Mouse (Mus musculus) stomach, embryonic 15.5 days (tissue): ENCODE data around the gene Eif2ak3. TPM values are rescaled to one million over a fixed set of nuclear protein-coding genes. Genes with fewer than 3 reads are reported as not detected.

Experiments used
- ATAC-seq: fragments of 200-750 bp; cut with Nextera tagmentation; 2 replicates; pipeline ENCODE4 v1.8.0; 2017; ENCODE audit warnings: low read depth, moderate number of reproducible peaks, moderate TSS enrichment; ENCODE audit not compliant: insufficient read depth, low FRiP score
- H3K27ac ChIP-seq: fragments of 300-500 bp; sonication (generic); 2 replicates; pipeline ENCODE4 v1.5.1; 2015; ENCODE audit warnings: mild to moderate bottlenecking, inconsistent platforms
- H3K27me3 ChIP-seq: fragments of 300-500 bp; sonication (generic); replicated peaks from 2 replicates; pipeline ENCODE4 v1.6.1; 2015; ENCODE audit warnings: inconsistent platforms
- H3K36me3 ChIP-seq: fragments of 300-500 bp; sonication (generic); 2 replicates; pipeline ENCODE4 v1.6.1; 2015; ENCODE audit warnings: inconsistent platforms
- H3K4me1 ChIP-seq: fragments of 300-500 bp; sonication (generic); 2 replicates; pipeline ENCODE4 v1.6.1; 2015; ENCODE audit warnings: inconsistent platforms
- H3K4me2 ChIP-seq: fragments of 300-500 bp; sonication (generic); 2 replicates; pipeline ENCODE4 v1.6.1; 2015; ENCODE audit warnings: mild to moderate bottlenecking, inconsistent platforms
- H3K4me3 ChIP-seq: fragments of 300-500 bp; sonication (generic); replicated peaks from 2 replicates; pipeline ENCODE4 v1.5.1; 2015; ENCODE audit warnings: inconsistent platforms
- H3K9ac ChIP-seq: fragments of 300-500 bp; sonication (generic); 2 replicates; pipeline ENCODE4 v1.6.1; 2015; ENCODE audit warnings: inconsistent platforms
- H3K9me3 ChIP-seq: fragments of 300-500 bp; sonication (generic); 2 replicates; pipeline ENCODE4 v1.6.1; 2016; ENCODE audit warnings: inconsistent platforms
- WGBS: fragments of 180-500 bp; shearing (Covaris S2); methylation state at CpG from one replicate; pipeline ENCODE4 v1.1.7; 2015; 5-methylcytosine and 5-hydroxymethylcytosine counted together
- polyA plus RNA-seq: library from polyadenylated mRNA; unstranded; fragments of >200 nt; fragmentation: Nextera tagmentation; extraction: Ambion mirVana; gene quantifications from 2 replicates; pipeline ENCODE4 v1.2.1, GENCODE M21; 2015

Gene Eif2ak3
- 12.5 and 12.7 TPM in 2 replicates for polyA plus RNA-seq

DNA sequence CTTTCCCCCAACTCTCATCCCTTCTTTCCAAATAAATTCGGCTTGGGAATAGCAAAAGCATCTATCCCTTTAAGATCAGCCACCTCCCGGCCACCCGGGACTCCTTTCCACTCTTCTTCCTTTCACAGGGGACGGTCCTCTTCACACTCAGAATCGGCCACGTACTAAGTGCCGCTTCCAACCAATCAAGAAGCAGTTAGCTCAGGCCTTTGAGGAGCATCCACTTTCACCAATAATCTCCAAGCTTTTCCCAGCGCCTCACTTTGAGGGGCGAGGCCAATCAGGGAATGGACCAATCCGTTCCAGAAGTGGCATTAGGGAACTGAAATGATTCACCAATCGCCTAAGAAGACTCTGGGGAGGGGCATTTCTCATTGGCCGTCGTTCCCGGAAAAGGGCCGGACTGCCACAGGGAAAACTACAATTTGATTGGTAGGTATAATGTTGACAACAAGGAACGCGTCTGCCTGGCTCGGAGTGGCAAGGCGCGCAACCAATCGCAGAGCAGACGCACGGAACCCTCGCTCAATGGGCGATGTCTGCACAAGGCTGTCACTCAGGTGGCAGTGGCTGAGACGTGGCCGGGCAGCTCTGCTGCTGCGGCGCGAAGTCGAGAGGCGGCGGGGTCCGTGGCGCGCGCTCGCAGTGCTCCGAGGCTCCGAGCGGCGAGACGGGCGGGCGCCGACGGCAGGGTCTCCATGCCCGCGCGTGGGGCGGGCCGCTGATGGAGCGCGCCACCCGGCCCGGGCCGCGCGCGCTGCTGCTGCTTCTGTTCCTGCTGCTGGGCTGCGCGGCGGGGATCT lies at the start of gene Eif2ak3:
Gene Eif2ak3 (plus strand): TSS at position 514 of the 803 bp plus-strand sequence.
- peak; percentile 97 for ATAC-seq
- peak within 1 kb of the TSS; percentile 92 for H3K27ac ChIP-seq
- no peaks in the 10 kb centered on the region for H3K27me3 ChIP-seq
- peak within 1 kb of the TSS; percentile 86 for H3K4me3 ChIP-seq
- no peaks in the 10 kb centered on the region for H3K9me3 ChIP-seq
- under 1% methylated on average over 63 of the region's 63 CpGs for WGBS
- H3K4me2 ChIP-seq: peak within 1 kb of the TSS; percentile 59
- peak within 1 kb of the TSS; percentile 67 for H3K9ac ChIP-seq
- peaks cover 18% of the 10 kb centered on the region for H3K4me1 ChIP-seq
- no peaks in the 10 kb centered on the region for H3K36me3 ChIP-seq

DNA sequence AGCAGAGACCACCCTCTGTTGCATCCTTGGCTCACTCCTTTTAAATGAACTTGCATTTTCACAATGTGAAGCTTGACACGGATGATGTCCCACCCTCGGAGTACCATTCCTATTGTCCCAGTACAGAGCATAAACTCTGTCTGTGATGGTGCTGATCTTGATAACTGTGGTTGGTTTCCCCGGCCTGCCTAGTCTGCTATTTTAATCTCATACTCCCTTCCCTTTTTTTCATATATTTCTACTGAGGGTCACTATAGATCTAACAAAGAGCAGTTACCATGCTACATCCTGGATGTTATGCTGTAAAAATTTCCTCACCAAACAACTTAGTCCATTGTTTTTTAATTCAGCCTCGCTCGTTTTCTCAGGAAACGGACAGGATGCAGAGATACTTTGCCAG lies 47.4 kb upstream of the Eif2ak3 start:
- no peak for ATAC-seq
- no peak overlapping the region for H3K4me2 ChIP-seq
- H3K27ac ChIP-seq: no peak overlapping the region
- H3K27me3 ChIP-seq: no peaks in the 10 kb centered on the region
- H3K36me3 ChIP-seq: no peaks in the 10 kb centered on the region
- H3K9ac ChIP-seq: no peak overlapping the region
- H3K4me1 ChIP-seq: no peaks in the 10 kb centered on the region
- 71% methylated on average over 6 of the region's 6 CpGs for WGBS
- no peaks in the 10 kb centered on the region for H3K9me3 ChIP-seq
- no peak overlapping the region for H3K4me3 ChIP-seq

DNA sequence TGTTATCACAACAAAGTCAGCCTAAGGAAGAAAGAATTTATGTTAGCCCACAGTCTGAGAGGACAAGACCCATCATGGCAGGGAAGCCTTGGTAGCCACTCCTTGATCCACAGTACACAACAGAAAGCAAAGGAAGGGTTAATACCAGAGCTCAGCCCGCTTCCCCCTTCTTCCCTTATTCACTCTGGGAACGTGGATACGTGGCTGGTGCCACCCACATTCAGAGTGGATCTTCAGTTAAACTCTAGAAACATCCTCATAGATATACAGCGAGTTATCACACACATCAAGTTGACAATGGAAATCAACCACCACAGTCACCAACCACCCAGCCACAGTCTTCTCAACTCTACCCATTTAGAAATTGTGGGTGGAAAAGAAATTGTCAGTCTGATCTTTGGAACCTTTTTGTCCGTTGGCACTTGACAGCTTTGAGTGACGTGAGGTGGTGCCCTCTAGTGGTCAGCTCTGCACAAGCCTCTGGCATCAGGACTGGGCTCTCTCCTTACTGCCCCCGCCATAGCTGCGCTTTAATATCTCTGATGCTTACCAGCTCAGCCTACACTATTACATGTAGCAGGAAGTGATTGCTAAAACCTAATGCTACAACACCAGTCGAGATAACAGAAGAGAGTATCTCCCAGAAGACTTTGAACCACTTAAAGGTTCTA lies 46.6 kb upstream of the Eif2ak3 start:
- H3K4me2 ChIP-seq: no peak overlapping the region
- peak; percentile 71; the same call in 1 of the 2 replicates for ATAC-seq
- no peak overlapping the region for H3K9ac ChIP-seq
- no peaks in the 10 kb centered on the region for H3K4me1 ChIP-seq
- no peak overlapping the region for H3K4me3 ChIP-seq
- H3K36me3 ChIP-seq: no peaks in the 10 kb centered on the region
- H3K27me3 ChIP-seq: no peaks in the 10 kb centered on the region
- H3K9me3 ChIP-seq: no peaks in the 10 kb centered on the region
- H3K27ac ChIP-seq: no peak overlapping the region
- WGBS: 24% methylated on average over 9 of the region's 9 CpGs

DNA sequence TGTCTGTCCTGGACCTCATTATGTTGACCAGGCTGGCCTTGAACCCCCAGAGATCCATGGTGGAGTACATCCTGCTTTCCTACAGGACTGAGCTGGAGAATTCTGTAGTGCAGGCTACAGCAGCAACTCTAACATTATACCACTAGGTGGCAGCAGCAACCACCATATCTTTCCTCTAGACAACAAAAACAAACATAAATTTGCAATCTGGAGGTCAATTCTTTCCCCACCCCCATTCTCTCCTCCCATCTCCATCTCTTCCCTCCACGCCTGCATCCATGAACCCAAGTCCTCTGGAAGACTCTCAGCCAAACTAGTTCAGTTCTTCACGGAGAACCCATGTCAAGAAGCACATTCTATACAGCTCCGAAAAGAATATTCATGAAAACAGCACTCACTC lies 39.7 kb upstream of the Eif2ak3 start:
- H3K9me3 ChIP-seq: no peaks in the 10 kb centered on the region
- 26% methylated on average over 3 of the region's 3 CpGs for WGBS
- no peak; the same call in 1 of the 2 replicates for ATAC-seq

DNA sequence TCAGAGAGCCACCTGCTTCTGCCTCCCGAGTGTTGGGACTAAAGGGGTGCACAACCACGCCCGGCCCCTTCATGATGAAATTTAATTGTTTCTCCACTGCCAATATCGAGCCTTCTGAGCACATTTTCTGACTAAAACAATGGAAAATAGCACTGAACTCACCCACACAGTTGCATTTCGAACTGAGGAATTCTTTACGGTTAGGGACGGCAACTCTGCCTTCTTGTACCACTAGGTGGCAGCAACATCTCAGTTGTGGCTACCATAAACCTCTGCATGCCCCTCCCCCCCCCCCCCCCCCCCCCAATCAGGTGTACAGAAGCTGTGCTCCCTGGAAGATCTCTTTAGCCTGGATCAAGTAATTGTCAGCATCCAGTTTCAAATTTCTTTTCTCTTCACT lies 39.0 kb upstream of the Eif2ak3 start:
- 12% methylated on average over 7 of the region's 7 CpGs for WGBS
- H3K9me3 ChIP-seq: no peaks in the 10 kb centered on the region
- peaks cover 4% of the 10 kb centered on the region for H3K4me1 ChIP-seq
- no peaks in the 10 kb centered on the region for H3K36me3 ChIP-seq
- no peaks in the 10 kb centered on the region for H3K27me3 ChIP-seq
- H3K4me2 ChIP-seq: peak overlapping the region; percentile 51
- H3K27ac ChIP-seq: no peak overlapping the region
- no peak overlapping the region for H3K9ac ChIP-seq
- H3K4me3 ChIP-seq: peak overlapping the region; percentile 11; the same call in 1 of the 2 replicates
- ATAC-seq: 0 out of 2 replicates have a peak, but pooled peaks have one; percentile 42

More for the DNA sequence above, 39.7 kb upstream of the Eif2ak3 start:
- H3K4me2 ChIP-seq: peak overlapping the region; percentile 45
- no peaks in the 10 kb centered on the region for H3K36me3 ChIP-seq
- no peak overlapping the region for H3K27ac ChIP-seq
- no peaks in the 10 kb centered on the region for H3K27me3 ChIP-seq
- H3K9ac ChIP-seq: no peak overlapping the region
- no peak overlapping the region for H3K4me3 ChIP-seq
- peaks cover 4% of the 10 kb centered on the region for H3K4me1 ChIP-seq

DNA sequence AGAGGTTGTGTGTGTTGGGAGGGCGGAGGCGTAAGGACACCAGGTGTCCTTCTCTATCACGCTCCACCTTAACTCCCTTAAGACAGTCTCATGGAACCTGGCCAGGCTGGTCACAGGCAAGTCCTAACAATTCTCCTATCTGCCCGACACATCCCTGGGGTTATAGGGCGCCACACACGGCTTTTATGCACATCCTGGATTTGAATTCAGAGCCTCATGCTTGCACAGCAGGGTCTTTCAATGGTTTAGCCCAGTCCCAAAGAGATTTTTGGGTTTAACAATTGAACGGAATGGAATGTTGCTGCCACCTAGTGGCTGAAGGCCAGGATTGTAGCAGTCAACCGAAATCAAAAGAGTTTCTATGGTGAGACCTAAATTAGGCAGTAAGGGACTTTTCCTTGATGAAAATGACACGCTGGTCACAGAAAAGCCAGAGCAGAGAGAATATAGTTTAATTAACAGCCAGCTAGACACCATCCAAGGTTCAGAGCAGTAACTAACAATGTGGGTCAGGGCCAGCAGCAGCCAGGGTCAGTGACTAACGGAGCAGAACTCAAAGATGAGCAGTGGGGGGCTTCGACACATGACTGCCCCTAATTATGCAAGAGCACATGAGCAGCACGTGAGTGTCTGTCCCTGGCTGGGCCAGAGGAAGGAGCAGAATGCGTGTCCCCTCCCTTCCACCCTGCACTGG lies 38.3 kb upstream of the Eif2ak3 start:
- Histone ChIP-seq H3K4me1 (peaks cover 4% of the 10 kb centered on the region), H3K27ac (no peak overlapping the region), H3K4me2 (peak overlapping the region; percentile 51), H3K9ac (no peak overlapping the region), H3K27me3 (no peaks in the 10 kb centered on the region), H3K36me3 (no peaks in the 10 kb centered on the region), H3K9me3 (no peaks in the 10 kb centered on the region), H3K4me3 (no peak overlapping the region)
- ATAC-seq: peak; percentile 49; the same call in 1 of the 2 replicates
- WGBS: 18% methylated on average over 13 of the region's 13 CpGs

DNA sequence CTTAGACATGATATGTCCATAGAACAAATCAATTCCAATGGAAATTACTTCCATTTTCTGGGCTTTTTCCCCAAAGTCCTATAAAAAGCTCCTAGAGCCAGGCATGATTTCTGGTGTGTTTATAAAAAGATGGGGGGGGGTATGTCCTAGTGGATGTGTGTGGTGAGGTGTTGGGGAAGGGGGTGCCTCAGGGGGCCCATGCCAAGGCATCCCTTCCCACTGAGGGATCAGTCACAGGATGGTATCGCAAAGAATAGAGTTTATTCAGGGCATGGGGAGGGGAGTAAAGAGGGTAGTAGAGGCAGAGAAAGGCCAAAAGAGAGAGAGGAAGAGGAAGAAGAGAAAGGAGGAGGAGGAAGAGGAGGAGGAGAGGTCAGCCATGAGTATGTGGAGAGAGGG lies 37.8 kb upstream of the Eif2ak3 start:
- peaks cover 4% of the 10 kb centered on the region for H3K4me1 ChIP-seq
- H3K4me3 ChIP-seq: no peak overlapping the region
- no peak for ATAC-seq
- H3K4me2 ChIP-seq: no peak overlapping the region
- no peaks in the 10 kb centered on the region for H3K36me3 ChIP-seq
- 64% methylated on average over 1 of the region's 1 CpGs for WGBS
- no peaks in the 10 kb centered on the region for H3K9me3 ChIP-seq
- H3K27ac ChIP-seq: no peak overlapping the region
- H3K9ac ChIP-seq: no peak overlapping the region
- H3K27me3 ChIP-seq: no peaks in the 10 kb centered on the region

DNA sequence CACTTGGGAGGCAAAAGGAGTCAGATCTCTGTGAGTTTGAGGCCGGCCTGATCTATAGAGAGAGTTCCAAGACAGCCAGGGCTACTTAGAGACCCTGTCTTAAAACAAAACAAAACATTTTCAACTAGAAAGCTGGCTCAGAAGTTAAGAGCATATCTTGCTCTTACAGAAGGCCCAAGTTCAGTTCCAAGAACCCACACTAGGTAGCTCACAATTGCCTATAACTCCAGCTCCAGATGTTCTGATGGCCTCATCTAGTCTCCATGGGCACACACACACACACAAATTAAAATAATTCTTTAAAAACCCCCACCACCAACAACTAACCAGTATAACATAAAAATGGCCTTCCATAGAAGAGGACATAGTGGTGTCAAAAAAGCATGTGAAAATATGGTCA lies 33.8 kb upstream of the Eif2ak3 start:
- peaks cover 10% of the 10 kb centered on the region for H3K4me1 ChIP-seq
- no peaks in the 10 kb centered on the region for H3K36me3 ChIP-seq
- no peak overlapping the region for H3K4me3 ChIP-seq
- no peak overlapping the region for H3K9ac ChIP-seq
- no peaks in the 10 kb centered on the region for H3K27me3 ChIP-seq
- WGBS: 82% methylated on average over 1 of the region's 1 CpGs
- H3K4me2 ChIP-seq: no peak overlapping the region
- ATAC-seq: no peak
- H3K27ac ChIP-seq: no peak overlapping the region
- no peaks in the 10 kb centered on the region for H3K9me3 ChIP-seq

DNA sequence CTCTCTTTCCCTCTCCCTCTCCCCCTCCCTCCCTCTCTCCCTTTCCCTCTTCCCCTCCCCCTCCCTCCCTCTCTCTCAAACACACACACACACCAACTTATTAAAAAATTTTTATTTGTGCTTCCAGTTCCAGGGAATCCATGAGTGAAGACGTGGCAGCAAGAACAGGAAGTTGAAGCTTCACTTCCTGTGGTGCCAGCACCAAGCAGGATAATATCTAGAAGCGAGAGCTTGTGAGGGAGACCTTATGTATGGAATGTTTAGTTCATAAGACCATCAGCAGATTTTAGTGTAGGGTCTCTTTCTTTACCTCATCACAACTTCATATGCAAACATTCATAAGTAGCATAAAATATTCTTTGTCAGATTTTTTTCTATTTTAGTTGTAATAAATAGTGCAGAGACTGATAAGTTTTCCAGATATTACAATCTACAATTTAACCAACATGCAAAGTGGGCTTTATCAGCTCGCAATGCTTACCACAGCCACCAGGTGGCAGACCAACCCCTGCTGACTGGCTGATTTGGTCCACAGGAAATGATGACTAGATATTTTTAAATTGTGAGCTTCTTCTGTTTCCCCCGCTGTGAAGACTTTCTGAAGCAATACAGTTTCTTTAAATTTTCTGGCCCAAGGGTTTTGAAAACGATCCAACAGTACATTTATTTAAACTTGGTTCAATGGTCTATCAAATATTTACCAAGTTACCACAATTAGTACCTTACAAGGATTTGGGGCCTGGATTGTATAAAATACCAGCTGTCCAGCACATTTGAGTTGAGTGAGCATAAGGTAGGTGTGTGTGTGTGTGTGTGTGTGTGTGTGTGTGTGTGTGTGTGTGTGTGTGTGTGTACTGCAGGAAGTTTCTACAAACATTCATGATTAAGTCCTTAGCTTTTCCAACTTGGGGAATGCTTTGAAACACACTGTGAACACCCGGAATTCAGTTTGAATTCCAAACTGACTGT lies 32.5 kb upstream of the Eif2ak3 start:
- H3K9ac ChIP-seq: no peak overlapping the region
- H3K27me3 ChIP-seq: no peaks in the 10 kb centered on the region
- H3K4me2 ChIP-seq: no peak overlapping the region
- H3K36me3 ChIP-seq: no peaks in the 10 kb centered on the region
- no peak for ATAC-seq
- no peak overlapping the region for H3K4me3 ChIP-seq
- WGBS: 7% methylated on average over 6 of the region's 6 CpGs
- peaks cover 6% of the 10 kb centered on the region for H3K4me1 ChIP-seq
- H3K9me3 ChIP-seq: no peaks in the 10 kb centered on the region
- H3K27ac ChIP-seq: peak overlapping the region; percentile 66; the same call in 1 of the 2 replicates

DNA sequence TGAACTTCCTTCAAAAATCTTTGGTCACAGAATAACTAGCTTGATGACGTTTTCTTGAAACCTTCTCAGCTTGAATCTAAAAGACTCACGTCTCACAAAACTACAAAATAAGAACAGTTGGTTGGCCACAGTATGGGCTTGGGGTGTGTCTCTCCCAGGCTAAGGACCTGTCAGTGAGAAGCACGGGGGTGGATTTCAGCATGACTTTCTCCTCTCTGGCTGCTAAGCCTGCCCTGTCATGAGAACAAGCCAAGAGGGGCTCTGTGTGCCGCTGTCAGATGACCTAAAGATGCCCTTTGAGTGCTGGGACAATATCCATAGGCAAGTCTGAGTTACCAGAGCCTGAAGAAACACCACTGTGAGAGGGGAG lies 31.8 kb upstream of the Eif2ak3 start:
- no peak overlapping the region for H3K4me3 ChIP-seq
- H3K27me3 ChIP-seq: no peaks in the 10 kb centered on the region
- no peaks in the 10 kb centered on the region for H3K36me3 ChIP-seq
- peak overlapping the region; percentile 66 for H3K27ac ChIP-seq
- no peak for ATAC-seq
- H3K4me2 ChIP-seq: no peak overlapping the region
- no peak overlapping the region for H3K9ac ChIP-seq
- H3K4me1 ChIP-seq: peaks cover 6% of the 10 kb centered on the region
- 21% methylated on average over 4 of the region's 4 CpGs for WGBS
- H3K9me3 ChIP-seq: no peaks in the 10 kb centered on the region
